Mouse (Mus musculus): ENCODE measurements around the gene Fam53a. TPM values are rescaled to one million over a fixed set of nuclear protein-coding genes. Genes with fewer than 3 reads are reported as not detected.

The Fam53a gene
- polyA plus RNA-seq, 1 experiment from 2014 or later: 59.5 TPM

DNA sequence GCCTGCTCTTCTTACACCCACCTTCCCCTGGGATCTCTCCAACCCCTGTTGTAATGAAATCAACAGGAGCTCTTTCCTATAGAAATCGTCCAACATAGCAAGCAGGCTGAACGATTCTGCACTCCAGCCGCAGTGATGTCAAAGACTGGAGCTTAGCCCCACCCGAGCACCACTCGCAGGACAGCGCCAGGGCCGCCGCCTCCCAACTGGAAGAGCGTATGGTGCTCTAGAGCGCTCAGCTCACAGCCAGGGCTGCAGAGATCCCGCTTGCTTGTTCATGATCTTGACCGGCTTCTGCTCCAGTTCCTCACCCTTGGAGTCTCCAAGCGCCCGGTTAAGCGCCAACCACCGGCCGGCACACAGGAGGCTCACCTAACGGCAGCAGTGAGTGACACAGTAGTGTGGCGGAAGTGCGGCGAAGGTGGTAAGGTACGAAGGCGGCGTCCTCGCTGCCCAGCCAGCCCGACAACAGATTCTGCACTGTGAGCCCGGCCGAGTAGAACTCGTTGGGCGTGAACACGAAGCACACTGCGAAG, 27.9 kb upstream of the Fam53a start:
- no peaks in the 10 kb centered on the region for H3K27me3 ChIP-seq (ENCODE audit: control insufficient read depth, insufficient read depth, low read length)
- H3K9me3 ChIP-seq (replicated peaks; ENCODE audit: control insufficient read depth, low read length): no peaks in the 10 kb centered on the region
- H3K36me3 ChIP-seq (ENCODE audit: control insufficient read depth, insufficient read depth, low read length): peaks cover 15% of the 10 kb centered on the region
- H3K4me1 ChIP-seq (ENCODE audit: control insufficient read depth, insufficient read depth, low read length): peaks cover 18% of the 10 kb centered on the region
- H3K4me3 ChIP-seq (ENCODE audit: low read depth, low read length): peak overlapping the region; percentile 54
- peak; percentile 24; the same call in 1 of the 2 replicates for ATAC-seq (replicated peaks; ENCODE audit: insufficient number of reproducible peaks, low FRiP score, low TSS enrichment)
- peak overlapping the region; percentile 95 for H3K27ac ChIP-seq (ENCODE audit: low read depth, low read length)
- H3K4me2 ChIP-seq: peak overlapping the region; percentile 67
- peak overlapping the region; percentile 82 for H3K9ac ChIP-seq (ENCODE audit: low read depth, low read length)
- under 1% methylated on average over 32 of the region's 32 CpGs for WGBS (ENCODE audit: insufficient replicate concordance)

DNA sequence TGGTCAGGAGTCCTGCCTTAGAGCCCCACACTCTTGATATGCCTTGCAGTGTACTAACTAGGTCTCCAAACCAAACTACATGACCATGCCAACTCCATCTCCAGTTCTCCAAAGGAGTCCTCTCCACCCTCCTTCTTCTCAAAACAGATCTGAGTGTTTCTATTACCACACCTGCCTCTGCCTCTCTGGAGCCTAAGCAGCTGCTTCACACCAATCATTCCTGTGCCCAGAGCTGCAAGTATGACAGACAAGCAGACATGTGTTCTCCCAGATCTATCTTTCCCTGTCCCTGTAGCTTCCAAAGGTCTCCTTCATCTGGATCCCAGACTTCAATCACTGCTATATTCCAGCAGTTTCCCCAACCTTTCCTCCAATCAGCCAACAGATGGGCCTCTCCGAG, 27.3 kb upstream of the Fam53a start:
- peak overlapping the region; percentile 82 for H3K9ac ChIP-seq (ENCODE audit: low read depth, low read length)
- H3K9me3 ChIP-seq (replicated peaks; ENCODE audit: control insufficient read depth, low read length): no peaks in the 10 kb centered on the region
- H3K27ac ChIP-seq (ENCODE audit: low read depth, low read length): peak overlapping the region; percentile 95; the same call in 1 of the 2 replicates
- no peaks in the 10 kb centered on the region for H3K27me3 ChIP-seq (ENCODE audit: control insufficient read depth, insufficient read depth, low read length)
- peaks cover 15% of the 10 kb centered on the region for H3K36me3 ChIP-seq (ENCODE audit: control insufficient read depth, insufficient read depth, low read length)
- peak overlapping the region; percentile 67 for H3K4me2 ChIP-seq
- 9% methylated on average over 1 of the region's 1 CpGs for WGBS (ENCODE audit: insufficient replicate concordance)
- ATAC-seq (replicated peaks; ENCODE audit: insufficient number of reproducible peaks, low FRiP score, low TSS enrichment): no peak
- H3K4me1 ChIP-seq (ENCODE audit: control insufficient read depth, insufficient read depth, low read length): peaks cover 18% of the 10 kb centered on the region
- H3K4me3 ChIP-seq (ENCODE audit: low read depth, low read length): peak overlapping the region; percentile 54

DNA sequence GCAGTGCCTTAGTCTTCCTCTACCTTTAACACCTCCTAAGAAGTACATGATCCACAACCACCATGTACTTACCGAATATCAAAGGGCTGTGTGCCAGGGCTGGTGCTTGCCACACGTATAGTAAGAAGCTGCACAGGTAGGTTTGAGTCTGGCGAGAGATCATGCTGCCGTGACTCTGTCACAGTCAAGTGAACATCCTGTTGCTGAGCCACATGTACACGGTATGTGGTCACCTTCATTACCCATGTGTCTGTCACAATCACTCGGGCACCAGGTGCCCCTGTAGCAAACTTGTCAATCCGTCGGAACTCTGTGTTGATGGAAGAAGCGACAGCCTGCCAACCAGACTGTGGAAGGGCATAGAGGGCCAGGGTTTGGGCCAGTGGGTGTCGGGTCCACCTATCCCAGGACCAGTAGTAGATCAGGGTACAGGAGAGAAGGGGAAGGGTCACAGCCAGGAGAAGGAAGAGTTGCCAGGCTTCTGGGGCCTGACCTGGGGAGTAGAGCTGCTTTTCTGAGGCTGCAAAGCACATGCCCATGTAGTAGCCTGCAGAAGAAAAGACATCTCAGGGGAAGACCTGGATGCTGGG, 25.9 kb upstream of the Fam53a start:
- Histone ChIP-seq H3K4me2 (0 out of 2 replicates have a peak overlapping the region, but pooled peaks have one; percentile 14), H3K9ac (ENCODE audit: low read depth, low read length) (no peak overlapping the region), H3K36me3 (ENCODE audit: control insufficient read depth, insufficient read depth, low read length) (peaks cover 7% of the 10 kb centered on the region), H3K27ac (ENCODE audit: low read depth, low read length) (no peak overlapping the region), H3K27me3 (ENCODE audit: control insufficient read depth, insufficient read depth, low read length) (no peaks in the 10 kb centered on the region), H3K4me3 (ENCODE audit: low read depth, low read length) (no peak overlapping the region), H3K9me3 (replicated peaks; ENCODE audit: control insufficient read depth, low read length) (no peaks in the 10 kb centered on the region), H3K4me1 (ENCODE audit: control insufficient read depth, insufficient read depth, low read length) (peaks cover 25% of the 10 kb centered on the region)
- no peak for ATAC-seq (replicated peaks; ENCODE audit: insufficient number of reproducible peaks, low FRiP score, low TSS enrichment)
- WGBS (ENCODE audit: insufficient replicate concordance): 91% methylated on average over 10 of the region's 10 CpGs

GRCm38 (mm10) chr5:33654424-33654823, 25.0 kb upstream of the Fam53a start:
- H3K4me2 ChIP-seq: no peak overlapping the region
- H3K4me1 ChIP-seq (ENCODE audit: control insufficient read depth, insufficient read depth, low read length): peaks cover 26% of the 10 kb centered on the region
- H3K4me3 ChIP-seq (ENCODE audit: low read depth, low read length): no peak overlapping the region
- H3K27me3 ChIP-seq (ENCODE audit: control insufficient read depth, insufficient read depth, low read length): no peaks in the 10 kb centered on the region
- H3K36me3 ChIP-seq (ENCODE audit: control insufficient read depth, insufficient read depth, low read length): peaks cover 7% of the 10 kb centered on the region
- no peak overlapping the region for H3K9ac ChIP-seq (ENCODE audit: low read depth, low read length)
- no peaks in the 10 kb centered on the region for H3K9me3 ChIP-seq (replicated peaks; ENCODE audit: control insufficient read depth, low read length)
- no peak overlapping the region for H3K27ac ChIP-seq (ENCODE audit: low read depth, low read length)
- no peak for ATAC-seq (replicated peaks; ENCODE audit: insufficient number of reproducible peaks, low FRiP score, low TSS enrichment)
- 92% methylated on average over 13 of the region's 13 CpGs for WGBS (ENCODE audit: insufficient replicate concordance)

- Histone ChIP-seq H3K27me3 (ENCODE audit: control insufficient read depth, insufficient read depth, low read length) (no peaks in the 10 kb centered on the region), H3K9ac (ENCODE audit: low read depth, low read length) (peak overlapping the region; percentile 90), H3K9me3 (replicated peaks; ENCODE audit: control insufficient read depth, low read length) (no peaks in the 10 kb centered on the region), H3K4me3 (ENCODE audit: low read depth, low read length) (peak overlapping the region; percentile 85), H3K4me1 (ENCODE audit: control insufficient read depth, insufficient read depth, low read length) (peaks cover 23% of the 10 kb centered on the region), H3K27ac (ENCODE audit: low read depth, low read length) (peak overlapping the region; percentile 97), H3K36me3 (ENCODE audit: control insufficient read depth, insufficient read depth, low read length) (peaks cover 13% of the 10 kb centered on the region), H3K4me2 (peak overlapping the region; percentile 90)
- no peak for ATAC-seq (replicated peaks; ENCODE audit: insufficient number of reproducible peaks, low FRiP score, low TSS enrichment)
- WGBS (ENCODE audit: insufficient replicate concordance): 3% methylated on average over 9 of the region's 9 CpGs
These were observed 23.3 kb upstream of the Fam53a start for GRCm38 (mm10) chr5:33652783-33653173.

- Histone ChIP-seq H3K9ac (ENCODE audit: low read depth, low read length) (peak within 1 kb of the TSS; percentile 90), H3K36me3 (ENCODE audit: control insufficient read depth, insufficient read depth, low read length) (peaks cover 16% of the 10 kb centered on the region), H3K27me3 (ENCODE audit: control insufficient read depth, insufficient read depth, low read length) (no peaks in the 10 kb centered on the region), H3K4me2 (peak within 1 kb of the TSS; percentile 90), H3K4me1 (ENCODE audit: control insufficient read depth, insufficient read depth, low read length) (peaks cover 23% of the 10 kb centered on the region), H3K9me3 (replicated peaks; ENCODE audit: control insufficient read depth, low read length) (no peaks in the 10 kb centered on the region), H3K4me3 (ENCODE audit: low read depth, low read length) (peak within 1 kb of the TSS; percentile 85), H3K27ac (ENCODE audit: low read depth, low read length) (peak within 1 kb of the TSS; percentile 97)
- under 1% methylated on average over 82 of the region's 82 CpGs for WGBS (ENCODE audit: insufficient replicate concordance)
- ATAC-seq (replicated peaks; ENCODE audit: insufficient number of reproducible peaks, low FRiP score, low TSS enrichment): peak; percentile 96
These were observed 22.7 kb upstream of the Fam53a start, which contains the start of gene Slbp for GRCm38 (mm10) chr5:33651921-33652782. Gene Slbp (minus strand): TSS chr5:33652574.

DNA sequence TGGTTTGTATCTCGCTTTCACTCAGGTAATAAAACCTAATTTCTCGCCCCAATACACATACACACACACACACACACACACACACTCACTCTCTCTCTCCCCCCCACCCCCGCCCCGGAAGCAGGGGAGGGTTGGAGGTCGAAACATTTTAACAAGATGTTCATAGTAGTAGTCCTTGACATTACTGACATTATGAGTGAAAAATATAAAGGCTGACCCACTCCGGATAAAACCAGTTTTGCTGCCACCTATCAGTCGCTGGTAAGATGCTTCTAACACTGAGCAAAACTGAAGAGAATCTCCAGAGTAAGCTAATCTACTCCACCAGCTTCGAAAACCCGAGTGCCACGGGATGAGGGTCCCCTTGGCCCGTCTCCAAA, 22.1 kb upstream of the Fam53a start:
- peak overlapping the region; percentile 85 for H3K4me3 ChIP-seq (ENCODE audit: low read depth, low read length)
- H3K4me1 ChIP-seq (ENCODE audit: control insufficient read depth, insufficient read depth, low read length): peaks cover 18% of the 10 kb centered on the region
- no peaks in the 10 kb centered on the region for H3K9me3 ChIP-seq (replicated peaks; ENCODE audit: control insufficient read depth, low read length)
- no peaks in the 10 kb centered on the region for H3K27me3 ChIP-seq (ENCODE audit: control insufficient read depth, insufficient read depth, low read length)
- peaks cover 16% of the 10 kb centered on the region for H3K36me3 ChIP-seq (ENCODE audit: control insufficient read depth, insufficient read depth, low read length)
- peak overlapping the region; percentile 97 for H3K27ac ChIP-seq (ENCODE audit: low read depth, low read length)
- under 1% methylated on average over 11 of the region's 11 CpGs for WGBS (ENCODE audit: insufficient replicate concordance)
- no peak for ATAC-seq (replicated peaks; ENCODE audit: insufficient number of reproducible peaks, low FRiP score, low TSS enrichment)
- H3K9ac ChIP-seq (ENCODE audit: low read depth, low read length): peak overlapping the region; percentile 90
- peak overlapping the region; percentile 90 for H3K4me2 ChIP-seq

GRCm38 (mm10) chr5:33651017-33651416, 21.6 kb upstream of the Fam53a start:
- WGBS (ENCODE audit: insufficient replicate concordance): 20% methylated on average over 2 of the region's 2 CpGs
- no peak for ATAC-seq (replicated peaks; ENCODE audit: insufficient number of reproducible peaks, low FRiP score, low TSS enrichment)
- no peaks in the 10 kb centered on the region for H3K27me3 ChIP-seq (ENCODE audit: control insufficient read depth, insufficient read depth, low read length)
- H3K4me3 ChIP-seq (ENCODE audit: low read depth, low read length): peak overlapping the region; percentile 85
- H3K4me2 ChIP-seq: peak overlapping the region; percentile 90
- peak overlapping the region; percentile 90 for H3K9ac ChIP-seq (ENCODE audit: low read depth, low read length)
- H3K9me3 ChIP-seq (replicated peaks; ENCODE audit: control insufficient read depth, low read length): no peaks in the 10 kb centered on the region
- H3K36me3 ChIP-seq (ENCODE audit: control insufficient read depth, insufficient read depth, low read length): peaks cover 20% of the 10 kb centered on the region
- peak overlapping the region; percentile 97 for H3K27ac ChIP-seq (ENCODE audit: low read depth, low read length)
- H3K4me1 ChIP-seq (ENCODE audit: control insufficient read depth, insufficient read depth, low read length): peaks cover 14% of the 10 kb centered on the region
